Mouse (Mus musculus): ENCODE data around the gene Cdkn1c. TPM values are rescaled to one million over a fixed set of nuclear protein-coding genes. Genes with fewer than 3 reads are reported as not detected.

Cdkn1c gene
- polyA plus RNA-seq, 1 experiment from 2014 or later: 1,694 TPM

- WGBS: 75% methylated on average over 8 of the region's 8 CpGs
Measured at GRCm38 (mm10) chr7:143495104-143495961, 34.5 kb upstream of the Cdkn1c start.

GRCm38 (mm10) chr7:143493616-143494126 lies 32.8 kb upstream of the Cdkn1c start:
- no peaks in the 10 kb centered on the region for H3K4me1 ChIP-seq
- no peaks in the 10 kb centered on the region for H3K27me3 ChIP-seq
- no peak overlapping the region for H3K27ac ChIP-seq (replicated peaks)
- no peak overlapping the region for H3K9ac ChIP-seq
- ATAC-seq (ENCODE audit: insufficient number of reproducible peaks, low FRiP score, low TSS enrichment, low read depth): no peak
- no peak overlapping the region for H3K4me3 ChIP-seq (replicated peaks)
- no peaks in the 10 kb centered on the region for H3K9me3 ChIP-seq (replicated peaks)
- H3K36me3 ChIP-seq: no peaks in the 10 kb centered on the region
- no peak overlapping the region for H3K4me2 ChIP-seq (replicated peaks)
- 83% methylated on average over 6 of the region's 6 CpGs for WGBS

More at GRCm38 (mm10) chr7:143495104-143495961, 34.5 kb upstream of the Cdkn1c start:
- no peak for ATAC-seq (ENCODE audit: insufficient number of reproducible peaks, low FRiP score, low TSS enrichment, low read depth)
- Histone ChIP-seq H3K4me1 (no peaks in the 10 kb centered on the region), H3K27me3 (peaks cover 6% of the 10 kb centered on the region), H3K36me3 (no peaks in the 10 kb centered on the region), H3K27ac (replicated peaks) (no peak overlapping the region), H3K4me2 (replicated peaks) (no peak overlapping the region), H3K9me3 (replicated peaks) (no peaks in the 10 kb centered on the region), H3K4me3 (replicated peaks) (no peak overlapping the region), H3K9ac (no peak overlapping the region)

GRCm38 (mm10) chr7:143489735-143490134 lies 28.9 kb upstream of the Cdkn1c start:
- no peak overlapping the region for H3K9ac ChIP-seq
- no peak overlapping the region for H3K4me3 ChIP-seq (replicated peaks)
- H3K4me1 ChIP-seq: no peaks in the 10 kb centered on the region
- WGBS: 79% methylated on average over 6 of the region's 6 CpGs
- no peaks in the 10 kb centered on the region for H3K36me3 ChIP-seq
- no peaks in the 10 kb centered on the region for H3K9me3 ChIP-seq (replicated peaks)
- no peaks in the 10 kb centered on the region for H3K27me3 ChIP-seq
- H3K4me2 ChIP-seq (replicated peaks): no peak overlapping the region
- H3K27ac ChIP-seq (replicated peaks): no peak overlapping the region
- ATAC-seq (ENCODE audit: insufficient number of reproducible peaks, low FRiP score, low TSS enrichment, low read depth): no peak

- H3K4me2 ChIP-seq (replicated peaks): no peak overlapping the region
- 0 out of 2 replicates have a peak, but pooled peaks cover 5% of the 10 kb centered on the region for H3K4me1 ChIP-seq
- H3K27ac ChIP-seq (replicated peaks): no peak overlapping the region
- H3K4me3 ChIP-seq (replicated peaks): no peak overlapping the region
- no peak for ATAC-seq (ENCODE audit: insufficient number of reproducible peaks, low FRiP score, low TSS enrichment, low read depth)
- no peaks in the 10 kb centered on the region for H3K36me3 ChIP-seq
- no peaks in the 10 kb centered on the region for H3K9me3 ChIP-seq (replicated peaks)
- H3K27me3 ChIP-seq: no peaks in the 10 kb centered on the region
- H3K9ac ChIP-seq: no peak overlapping the region
- 18% methylated on average over 6 of the region's 6 CpGs for WGBS
Measured at GRCm38 (mm10) chr7:143482541-143482940, 21.7 kb upstream of the Cdkn1c start.

- Histone ChIP-seq H3K9me3 (replicated peaks) (no peaks in the 10 kb centered on the region), H3K4me3 (replicated peaks) (no peak overlapping the region)
- 55% methylated on average over 5 of the region's 5 CpGs for WGBS
Measured at GRCm38 (mm10) chr7:143481806-143482387, 21.0 kb upstream of the Cdkn1c start.

GRCm38 (mm10) chr7:143480498-143480897 lies 19.6 kb upstream of the Cdkn1c start:
- 36% methylated on average over 13 of the region's 13 CpGs for WGBS
- 0 out of 2 replicates have a peak, but pooled peaks cover 5% of the 10 kb centered on the region for H3K4me1 ChIP-seq
- ATAC-seq (ENCODE audit: insufficient number of reproducible peaks, low FRiP score, low TSS enrichment, low read depth): no peak

More at GRCm38 (mm10) chr7:143481806-143482387, 21.0 kb upstream of the Cdkn1c start:
- Histone ChIP-seq H3K4me1 (0 out of 2 replicates have a peak, but pooled peaks cover 5% of the 10 kb centered on the region), H3K4me2 (replicated peaks) (no peak overlapping the region), H3K36me3 (no peaks in the 10 kb centered on the region), H3K27me3 (no peaks in the 10 kb centered on the region), H3K9ac (no peak overlapping the region), H3K27ac (replicated peaks) (no peak overlapping the region)
- no peak for ATAC-seq (ENCODE audit: insufficient number of reproducible peaks, low FRiP score, low TSS enrichment, low read depth)

GRCm38 (mm10) chr7:143477800-143478199 lies 16.9 kb upstream of the Cdkn1c start:
- WGBS: 84% methylated on average over 5 of the region's 5 CpGs
- Histone ChIP-seq H3K9ac (no peak overlapping the region), H3K9me3 (replicated peaks) (no peaks in the 10 kb centered on the region), H3K4me3 (replicated peaks) (no peak overlapping the region), H3K27me3 (no peaks in the 10 kb centered on the region), H3K36me3 (no peaks in the 10 kb centered on the region), H3K27ac (replicated peaks) (no peak overlapping the region), H3K4me2 (replicated peaks) (no peak overlapping the region), H3K4me1 (0 out of 2 replicates have a peak, but pooled peaks cover 5% of the 10 kb centered on the region)
- no peak for ATAC-seq (ENCODE audit: insufficient number of reproducible peaks, low FRiP score, low TSS enrichment, low read depth)

More at GRCm38 (mm10) chr7:143480498-143480897, 19.6 kb upstream of the Cdkn1c start:
- Histone ChIP-seq H3K4me2 (replicated peaks) (no peak overlapping the region), H3K9me3 (replicated peaks) (no peaks in the 10 kb centered on the region), H3K27ac (replicated peaks) (no peak overlapping the region), H3K9ac (no peak overlapping the region), H3K36me3 (no peaks in the 10 kb centered on the region), H3K27me3 (no peaks in the 10 kb centered on the region), H3K4me3 (replicated peaks) (no peak overlapping the region)

GRCm38 (mm10) chr7:143476702-143477335 lies 16.0 kb upstream of the Cdkn1c start:
- H3K27me3 ChIP-seq: no peaks in the 10 kb centered on the region
- H3K36me3 ChIP-seq: no peaks in the 10 kb centered on the region
- no peak overlapping the region for H3K27ac ChIP-seq (replicated peaks)
- no peak overlapping the region for H3K9ac ChIP-seq
- H3K4me2 ChIP-seq (replicated peaks): no peak overlapping the region
- ATAC-seq (ENCODE audit: insufficient number of reproducible peaks, low FRiP score, low TSS enrichment, low read depth): no peak
- no peaks in the 10 kb centered on the region for H3K9me3 ChIP-seq (replicated peaks)
- 0 out of 2 replicates have a peak, but pooled peaks cover 5% of the 10 kb centered on the region for H3K4me1 ChIP-seq
- 78% methylated on average over 3 of the region's 3 CpGs for WGBS
- no peak overlapping the region for H3K4me3 ChIP-seq (replicated peaks)

GRCm38 (mm10) chr7:143475876-143476275 lies 15.0 kb upstream of the Cdkn1c start:
- H3K9me3 ChIP-seq (replicated peaks): no peaks in the 10 kb centered on the region
- no peak overlapping the region for H3K9ac ChIP-seq
- H3K4me1 ChIP-seq: 0 out of 2 replicates have a peak, but pooled peaks cover 5% of the 10 kb centered on the region
- H3K4me2 ChIP-seq (replicated peaks): no peak overlapping the region
- H3K36me3 ChIP-seq: no peaks in the 10 kb centered on the region
- no peaks in the 10 kb centered on the region for H3K27me3 ChIP-seq
- 74% methylated on average over 11 of the region's 11 CpGs for WGBS
- ATAC-seq (ENCODE audit: insufficient number of reproducible peaks, low FRiP score, low TSS enrichment, low read depth): no peak
- H3K4me3 ChIP-seq (replicated peaks): no peak overlapping the region
- no peak overlapping the region for H3K27ac ChIP-seq (replicated peaks)

GRCm38 (mm10) chr7:143474811-143475210 lies 14.0 kb upstream of the Cdkn1c start:
- Histone ChIP-seq H3K27me3 (no peaks in the 10 kb centered on the region), H3K27ac (replicated peaks) (no peak overlapping the region), H3K4me1 (peaks cover 1% of the 10 kb centered on the region; the same call in 1 of the 2 replicates), H3K4me3 (replicated peaks) (no peak overlapping the region), H3K36me3 (no peaks in the 10 kb centered on the region), H3K9me3 (replicated peaks) (no peaks in the 10 kb centered on the region), H3K9ac (no peak overlapping the region), H3K4me2 (replicated peaks) (no peak overlapping the region)
- ATAC-seq (ENCODE audit: insufficient number of reproducible peaks, low FRiP score, low TSS enrichment, low read depth): no peak; the same call in 1 of the 2 replicates
- WGBS: 31% methylated on average over 10 of the region's 10 CpGs
